Mouse (Mus musculus) megakaryocyte-erythroid progenitor cell, adult 5 weeks (primary cell): ENCODE data around the gene Snapin. TPM values are rescaled to one million over a fixed set of nuclear protein-coding genes. Genes with fewer than 3 reads are reported as not detected.

Experiments
- polyA plus RNA-seq: library from polyadenylated mRNA; stranded (reverse); fragments of >175 nt; gene quantifications from 2 replicates; pipeline ENCODE4 v1.2.3, GENCODE M21; 2012

The Snapin gene
- polyA plus RNA-seq, result 4.0 and 5.0 TPM in 2 replicates

DNA sequence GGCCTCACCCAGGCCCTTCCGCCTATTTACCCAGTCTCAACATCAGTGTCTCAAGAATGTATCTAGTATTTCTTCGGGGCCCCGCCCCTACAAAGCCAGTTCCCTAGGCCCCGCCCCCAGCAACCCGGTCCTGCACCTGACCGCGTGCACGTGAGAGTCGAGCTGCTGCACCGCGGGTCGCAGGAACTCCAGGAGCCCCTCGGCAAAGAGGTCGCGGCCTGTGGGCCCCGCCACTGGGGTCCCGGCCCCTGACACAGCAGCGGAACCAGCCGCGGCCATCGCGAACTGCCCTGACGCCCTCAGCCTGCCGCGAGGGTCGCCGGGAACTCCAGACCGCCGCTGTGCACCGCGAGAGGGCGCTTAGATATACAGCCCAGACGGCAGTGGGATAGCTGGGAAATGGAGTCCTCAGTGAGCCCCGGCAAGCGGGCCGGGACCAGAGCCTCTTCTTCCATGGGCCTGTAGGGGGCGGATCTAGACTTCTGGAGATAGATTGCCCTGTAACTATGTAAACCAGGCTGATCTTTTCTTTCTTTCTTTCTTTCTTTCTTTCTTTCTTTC, at the start of gene Snapin:
TSS of gene Snapin (minus strand) at position 338 of the 561 bp plus-strand sequence.

DNA sequence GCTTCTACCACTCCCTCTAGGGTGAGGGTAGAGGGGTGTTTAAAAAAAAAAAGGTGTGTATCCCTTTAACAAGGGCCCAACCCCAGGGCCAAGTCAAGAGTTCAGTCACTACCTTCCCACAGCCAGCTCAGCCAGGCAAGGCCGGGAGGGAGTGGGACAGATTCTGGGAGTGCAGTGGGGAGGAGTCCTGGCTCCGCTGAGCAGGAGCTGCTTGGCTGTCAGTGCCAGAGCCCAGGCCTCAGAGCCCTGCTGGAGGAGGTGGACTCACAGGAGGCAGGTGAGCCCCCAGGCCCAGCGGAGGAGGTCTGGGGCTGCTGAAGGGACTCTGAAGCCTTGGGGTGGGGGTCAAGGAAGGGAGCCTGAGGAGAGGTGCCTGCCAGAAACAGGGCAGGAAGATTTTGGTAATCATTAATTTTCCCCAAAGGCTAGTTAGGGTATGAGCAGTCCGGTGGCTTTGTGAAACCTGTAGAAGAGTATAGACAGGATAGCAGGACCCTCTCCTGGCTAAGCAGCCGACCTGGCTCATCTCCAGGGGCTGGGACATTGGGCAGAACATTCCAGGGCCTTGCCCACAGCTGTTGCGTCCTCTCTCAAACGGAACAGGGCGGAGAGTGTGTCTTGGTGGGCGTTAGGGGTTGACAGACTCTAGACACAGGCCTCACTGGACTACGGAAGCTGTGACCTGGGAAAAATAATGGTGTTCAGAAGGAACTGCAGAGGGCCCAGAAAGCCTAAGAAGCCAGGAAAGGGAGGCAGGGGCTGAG, 46.5 kb upstream of the Snapin start, which contains the start of gene S100a16:
TSS of gene S100a16 (plus strand) at position 114 of the 764 bp plus-strand sequence.

DNA sequence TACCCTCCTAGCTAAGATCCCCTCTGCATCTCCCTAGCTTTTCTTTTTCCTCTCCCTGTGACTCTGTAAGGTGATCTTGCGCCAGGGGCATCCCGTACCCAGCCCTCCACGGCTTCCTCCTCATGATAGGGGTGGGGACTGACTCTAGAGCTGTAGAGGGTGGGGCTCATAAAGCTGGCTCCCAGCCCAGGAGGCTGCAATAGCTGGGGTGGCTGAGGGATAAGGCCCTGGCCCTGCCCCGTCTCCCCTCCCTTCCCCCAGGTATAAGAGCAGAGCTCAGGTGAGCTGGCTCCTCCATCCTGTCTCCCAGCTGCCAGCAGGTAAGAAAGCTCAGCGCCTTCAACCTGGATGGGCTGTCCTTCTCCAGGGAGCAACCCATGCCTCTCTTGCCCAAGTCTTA, 35.7 kb upstream of the Snapin start, which contains the start of gene S100a14:
TSS of gene S100a14 (plus strand) at position 277 of the 400 bp plus-strand sequence.

DNA sequence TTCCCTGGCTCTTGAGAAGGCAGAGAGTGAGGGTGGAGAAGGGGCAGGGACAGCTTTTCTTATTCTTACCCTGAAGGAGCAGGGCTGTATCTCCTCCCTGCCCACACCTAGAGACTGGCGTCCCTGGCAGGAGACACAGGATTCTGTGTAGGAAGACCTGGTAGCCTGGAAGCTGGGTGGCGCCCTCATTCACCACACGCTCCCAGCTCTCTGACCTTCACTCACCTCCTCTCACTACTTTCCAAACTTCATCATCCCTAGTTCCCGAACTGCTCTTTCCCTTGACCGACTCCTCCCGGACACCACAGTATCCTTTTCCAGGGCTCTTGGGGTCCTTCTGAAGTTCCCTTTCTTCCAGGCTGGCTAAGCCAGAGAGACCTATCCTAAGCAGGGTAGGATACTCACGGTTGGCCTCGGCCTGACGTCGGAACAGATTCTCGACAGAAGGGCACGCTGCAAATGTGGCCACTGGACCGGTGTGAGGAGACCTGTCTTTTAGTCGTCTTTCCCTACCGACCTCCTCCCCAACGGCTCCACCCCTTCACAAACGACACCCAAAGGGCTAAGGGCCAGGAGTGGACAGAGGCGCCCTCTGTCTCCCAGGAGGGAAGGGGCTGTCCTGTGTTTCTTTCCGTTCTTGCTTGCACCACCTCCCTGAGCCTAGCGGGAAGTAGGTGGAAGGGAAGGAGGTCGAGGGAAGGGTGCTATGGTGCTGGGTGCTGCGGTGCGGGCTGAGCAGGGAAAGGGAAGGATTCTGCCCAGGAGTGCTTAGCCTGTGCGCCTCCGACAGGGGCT, 23.2 kb upstream of the Snapin start, which contains the start of the genes S100a1 and S100a13:
TSS of gene S100a1 (minus strand) at position 597 of the 795 bp plus-strand sequence.
TSS of gene S100a13 (plus strand) at position 640 of the 795 bp plus-strand sequence.

DNA sequence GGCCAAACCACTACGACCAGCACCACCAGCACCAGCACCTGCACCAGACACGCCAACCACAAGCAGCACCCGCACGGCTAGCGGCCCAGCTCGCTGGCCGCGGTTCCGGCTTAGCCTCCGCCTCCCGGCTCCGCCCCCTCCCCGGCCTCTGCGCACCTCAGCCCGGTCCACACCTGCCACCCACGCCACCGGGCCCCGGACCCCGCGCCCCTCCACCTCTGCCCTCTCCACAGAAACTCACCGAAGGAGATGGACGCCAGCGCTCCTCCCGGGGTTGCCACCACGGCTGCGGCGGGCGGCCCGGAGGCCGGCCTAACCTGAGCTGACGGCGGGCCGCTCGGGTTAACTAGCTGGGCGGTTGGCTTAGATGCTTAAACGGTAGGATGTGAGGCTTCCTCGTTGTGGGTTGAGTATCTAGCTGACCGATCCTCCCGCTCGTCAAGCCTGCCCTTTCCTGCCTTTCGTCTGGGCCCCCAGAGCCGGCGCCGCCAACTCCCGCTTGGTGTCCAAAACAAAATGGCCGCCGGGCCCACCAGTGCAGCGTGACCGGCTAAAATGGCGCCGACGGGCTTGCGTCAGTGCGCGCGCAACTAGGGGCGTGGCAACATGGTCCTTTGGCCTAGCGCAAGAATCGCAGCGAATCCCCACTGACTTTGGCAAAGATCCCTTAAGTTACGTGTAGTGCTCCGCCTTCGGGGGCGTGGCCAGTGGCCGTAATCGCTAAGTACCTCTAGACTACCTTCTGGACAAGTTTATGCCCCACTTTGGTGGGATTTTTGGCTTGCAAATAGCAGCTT, 18.3 kb upstream of the Snapin start, which contains the start of gene Chtop:
TSS of gene Chtop (minus strand) at position 549 of the 797 bp plus-strand sequence.

DNA sequence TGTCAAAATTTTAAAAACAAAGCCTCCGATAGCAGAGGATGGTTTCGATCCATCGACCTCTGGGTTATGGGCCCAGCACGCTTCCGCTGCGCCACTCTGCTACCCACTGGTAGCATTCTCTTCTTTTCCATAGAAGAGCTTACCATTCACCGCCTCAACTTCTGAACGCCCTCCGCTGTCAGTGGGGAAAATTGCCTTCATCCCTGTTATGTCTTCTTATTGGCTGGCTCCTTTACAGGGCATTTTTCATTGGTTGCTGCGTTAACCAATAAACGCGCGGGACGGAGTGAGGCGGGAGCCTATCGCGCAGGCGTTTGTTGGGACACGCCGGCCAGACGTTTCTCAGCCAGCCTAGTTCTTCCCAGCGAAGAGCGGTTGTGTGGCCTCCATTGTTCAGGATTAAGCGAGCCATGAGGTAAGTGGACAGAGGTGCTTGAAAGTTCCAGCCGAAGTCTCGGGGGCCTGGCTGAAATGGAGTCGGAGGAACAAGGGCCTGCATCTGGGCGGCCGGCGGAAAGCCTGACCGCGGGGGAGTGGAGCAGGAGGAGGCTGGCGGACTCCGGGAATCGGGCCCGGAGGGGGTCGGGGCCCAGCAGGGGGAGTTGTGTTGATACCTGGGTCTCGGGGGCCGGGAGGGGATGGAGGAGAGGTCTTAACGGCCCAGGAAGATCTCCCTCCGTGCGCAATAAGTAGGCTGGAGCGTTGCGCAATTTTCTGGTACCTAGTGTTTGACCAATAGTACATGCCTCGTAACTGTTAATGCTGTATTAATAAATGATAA, 14.8 kb downstream of the Snapin start, which contains the start of gene Ilf2:
TSS of gene Ilf2 (plus strand) at position 296 of the 781 bp plus-strand sequence.

DNA sequence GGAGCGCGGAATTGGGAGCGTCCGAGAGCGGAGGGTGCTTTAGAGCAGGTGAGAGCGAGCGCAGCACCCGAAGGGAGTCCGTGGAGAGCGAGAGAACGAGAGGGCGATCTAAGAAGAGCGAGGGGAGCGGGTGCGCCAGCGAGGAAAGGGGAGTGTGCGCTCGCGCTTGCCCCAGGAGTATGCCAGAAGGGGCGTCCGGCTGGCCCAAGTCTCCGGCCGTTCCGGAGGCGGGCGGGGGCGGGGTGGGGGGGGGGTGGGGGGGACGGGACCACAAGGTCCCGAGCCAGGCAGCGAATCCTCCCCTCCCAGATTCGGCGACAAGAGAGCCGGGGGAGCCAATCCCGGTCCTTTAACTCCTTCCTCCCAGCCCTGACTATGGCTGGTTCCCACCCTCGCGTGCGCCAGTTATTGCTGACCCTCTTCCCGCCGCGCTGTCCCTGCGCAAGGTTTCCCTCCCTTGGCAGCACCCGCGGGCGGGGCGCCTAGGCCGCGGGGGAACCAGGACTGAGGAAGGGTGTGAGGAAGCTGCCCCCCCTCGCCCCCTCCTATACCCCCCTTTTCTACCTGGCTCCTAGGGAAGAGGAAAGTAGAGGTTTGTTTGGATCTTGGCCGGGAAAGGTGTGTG, 25.0 kb downstream of the Snapin start, which contains the start of gene Npr1:
TSS of gene Npr1 (minus strand) at position 181 of the 625 bp plus-strand sequence.

Other genes starting within 250 kb of the Snapin start
- gene Creb3l4, start 247.5 kb downstream of the Snapin start, polyA plus RNA-seq, result not detected in 2 replicates
- gene Slc39a1, start 242.9 kb downstream of the Snapin start, polyA plus RNA-seq, result 12.1 and 13.0 TPM in 2 replicates
- gene Crtc2, start 236.9 kb downstream of the Snapin start, polyA plus RNA-seq, result 123 and 136 TPM in 2 replicates
- gene Dennd4b, start 225.8 kb downstream of the Snapin start, polyA plus RNA-seq, result 90.1 and 99.5 TPM in 2 replicates
- gene Gatad2b, start 197.9 kb downstream of the Snapin start, polyA plus RNA-seq, result 6.1 and 6.7 TPM in 2 replicates
- 3.5 TPM in 2 replicates for gene Slc27a3, start 101.1 kb downstream of the Snapin start, polyA plus RNA-seq
- gene Ints3, start 57.4 kb downstream of the Snapin start, polyA plus RNA-seq, result 24.4 and 25.8 TPM in 2 replicates
- gene Npr1, start 25.2 kb downstream of the Snapin start, polyA plus RNA-seq, result 0.57 and 1.1 TPM in 2 replicates
- gene Ilf2, start 14.9 kb downstream of the Snapin start, polyA plus RNA-seq, result 17.1 and 20.8 TPM in 2 replicates
- 90.2 and 101 TPM in 2 replicates for gene Chtop, start 18.5 kb upstream of the Snapin start, polyA plus RNA-seq
- gene S100a1, start 23.4 kb upstream of the Snapin start, polyA plus RNA-seq, result 13.4 and 15.3 TPM in 2 replicates
- gene S100a13, start 23.4 kb upstream of the Snapin start, polyA plus RNA-seq, result 13.6 and 14.3 TPM in 2 replicates
- gene S100a14, start 35.8 kb upstream of the Snapin start, polyA plus RNA-seq, result 0.27 and 0.37 TPM in 2 replicates
- gene S100a16, start 46.2 kb upstream of the Snapin start, polyA plus RNA-seq, result not detected in 2 replicates
- not detected in 2 replicates for gene S100a3, start 69.5 kb upstream of the Snapin start, polyA plus RNA-seq
- gene S100a2, start 99.2 kb upstream of the Snapin start, polyA plus RNA-seq, result not detected in 2 replicates
- gene Gm42674, start 110.9 kb upstream of the Snapin start, polyA plus RNA-seq, result not detected in 2 replicates
- gene S100a4, start 112.7 kb upstream of the Snapin start, polyA plus RNA-seq, result 2.6 and 3.5 TPM in 2 replicates
- gene S100a5, start 117.5 kb upstream of the Snapin start, polyA plus RNA-seq, result not detected in 2 replicates
- gene S100a6, start 121.8 kb upstream of the Snapin start, polyA plus RNA-seq, result 3.3 and 8.6 TPM in 2 replicates
- 0.09 TPM in 1 of 2 replicates, not detected in the other for gene S100a7a, start 163.0 kb upstream of the Snapin start, polyA plus RNA-seq
- 105 and 115 TPM in 2 replicates for gene S100a8, start 177.9 kb upstream of the Snapin start, polyA plus RNA-seq
- gene S100a9, start 204.7 kb upstream of the Snapin start, polyA plus RNA-seq, result 311 and 336 TPM in 2 replicates
- not detected in 2 replicates for gene Pglyrp4, start 235.9 kb upstream of the Snapin start, polyA plus RNA-seq